Comparison of ENCODE assay signal across 21 mouse cellular contexts in genomic region chr7:67730431-67731110, GRCm38 (mm10). TPM values are rescaled to one million over a fixed set of nuclear protein-coding genes. Genes with fewer than 3 reads are reported as not detected.
A peak's percentile ranks its signal among the peaks of the same experiment; 100 is the strongest.
DNase-seq lines count a peak whose midpoint lies in the region; ATAC-seq and TF ChIP-seq lines count a peak whose summit lies in the region.
"Had no signal": no experiment of that assay in that cellular context is flagged by ENCODE, and none has a peak within 500 bp of the region (broad histone marks: within the 10 kb centered on the region; RNA-seq: fewer than 3 reads in every experiment).

No protein-coding gene starts in this region.

- peaks cover 32% of the 10 kb centered on the region for H3K36me3 ChIP-seq in limb, embryonic 14.5 days (ENCODE audit: control insufficient read depth, insufficient read depth, low read length)
- H3K36me3 ChIP-seq in limb, embryonic 10.5 days: peaks cover 54% of the 10 kb centered on the region
- H3K36me3 ChIP-seq: G1E had no signal

- no peak for TF ChIP-seq POLR2A in limb, embryonic 14.5 days (IDR thresholded peaks at IDR 0.05; ENCODE audit: borderline replicate concordance, extremely low read depth, insufficient read depth, insufficient read length)

- H3K27me3 ChIP-seq in limb, embryonic 14.5 days (ENCODE audit: control insufficient read depth, insufficient read depth, low read length): no peaks in the 10 kb centered on the region
- H3K27me3 ChIP-seq in limb, embryonic 10.5 days (ENCODE audit: low read depth, poor library complexity, severe bottlenecking): no peaks in the 10 kb centered on the region
- H3K27me3 ChIP-seq: forebrain, embryonic 13.5 days; heart, embryonic 12.5 days had no signal

- no peak for DNase-seq in gastrocnemius, adult 2 months
- no peak for DNase-seq in gastrocnemius, postnatal 4 days (ENCODE audit: low spot score in 2 of 2)
- peak; percentile 51 for DNase-seq in limb, embryonic 14.5 days (ENCODE audit: low spot score)
- DNase-seq in limb, embryonic 10.5 days (ENCODE audit: low spot score): no peak
- peak; percentile 67 for DNase-seq in ovary, adult 18-20 months (ENCODE audit: low spot score)
- no peak for DNase-seq in ovary, postnatal 14 days (ENCODE audit: low spot score)
- no peak for DNase-seq in cerebellum, postnatal 25 days
- DNase-seq: adrenal gland, postnatal 36 days; cerebellum, adult 2 months; heart, postnatal 36 days; kidney, adult 2 months; kidney, postnatal 25 days; liver, postnatal 0 days; thymus, postnatal 36 days had no signal

- H3K4me1 ChIP-seq in limb, embryonic 14.5 days (ENCODE audit: control insufficient read depth, insufficient read depth, low read length): no peaks in the 10 kb centered on the region; the same call in 1 of the 2 replicates
- H3K4me1 ChIP-seq in limb, embryonic 10.5 days: no peaks in the 10 kb centered on the region
- H3K4me1 ChIP-seq: forebrain, embryonic 13.5 days had no signal

- no peak for ATAC-seq in limb, embryonic 14.5 days (ENCODE audit: low FRiP score, low read depth)
- ATAC-seq: forebrain, embryonic 13.5 days; inflammation-experienced regulatory T-cells, adult 6 months; liver, postnatal 0 days had no signal

- H3K4me3 ChIP-seq in gastrocnemius, adult 2 months: no peak overlapping the region
- no peak overlapping the region for H3K4me3 ChIP-seq in limb, embryonic 14.5 days (replicated peaks; ENCODE audit: low read length)
- no peak overlapping the region for H3K4me3 ChIP-seq in limb, embryonic 10.5 days
- H3K4me3 ChIP-seq: erythroblast, embryonic 14.5 days; forebrain, embryonic 13.5 days; heart, embryonic 12.5 days; myocyte had no signal

- no peak overlapping the region for H3K9ac ChIP-seq in limb, embryonic 14.5 days (ENCODE audit: low read depth, low read length, severe bottlenecking)
- H3K9ac ChIP-seq: forebrain, embryonic 13.5 days; heart, embryonic 12.5 days; liver, postnatal 0 days had no signal

- intact Hi-C loops in gastrocnemius, adult 2 months (cut with DNase I): no loop called here

- H3K9me3 ChIP-seq in limb, embryonic 14.5 days (ENCODE audit: control insufficient read depth, low read length): no peaks in the 10 kb centered on the region
- no peaks in the 10 kb centered on the region for H3K9me3 ChIP-seq in limb, embryonic 10.5 days (replicated peaks)
- H3K9me3 ChIP-seq: forebrain, embryonic 13.5 days had no signal

- 74% methylated on average over 5 of the region's 5 CpGs for WGBS in limb, embryonic 14.5 days
- WGBS in limb, embryonic 10.5 days: 77% methylated on average over 5 of the region's 5 CpGs

- no peak overlapping the region for H3K4me2 ChIP-seq in limb, embryonic 14.5 days (replicated peaks; ENCODE audit: low read depth, low read length, severe bottlenecking)
- H3K4me2 ChIP-seq: forebrain, embryonic 13.5 days; heart, embryonic 12.5 days; midbrain, embryonic 11.5 days had no signal

- peak overlapping the region; percentile 38; the same call in 1 of the 2 replicates for H3K27ac ChIP-seq in gastrocnemius, adult 2 months
- H3K27ac ChIP-seq in limb, embryonic 14.5 days (replicated peaks; ENCODE audit: low read depth, low read length): no peak overlapping the region
- no peak overlapping the region for H3K27ac ChIP-seq in limb, embryonic 10.5 days
- H3K27ac ChIP-seq: forebrain, embryonic 13.5 days had no signal

- TF ChIP-seq CTCF in gastrocnemius, adult 2 months (IDR thresholded peaks at IDR 0.05): no peak

RNA-seq across cellular contexts. Expression of gene Synm, which starts 29.0 kb away (rescaled TPM):
- total RNA-seq in gastrocnemius, adult 2 months (2021): 100 to 1,000 TPM; 235 to 336 TPM
- total RNA-seq in gastrocnemius, postnatal 4 days (2021): 10 to 100 TPM; 28.3 to 34.2 TPM
- 0.58 and 0.63 TPM in 2 replicates for polyA plus RNA-seq in limb, embryonic 14.5 days (2012; rRNA removed)
- polyA plus RNA-seq in limb, embryonic 14.5 days (2014; fragmentation: Nextera tagmentation; extraction: Ambion mirVana): 1.2 and 1.4 TPM in 2 replicates
- 0.15 and 0.29 TPM in 2 replicates for polyA plus RNA-seq in limb, embryonic 10.5 days (2016; fragmentation: Nextera tagmentation; extraction: Ambion mirVana)
- polyA plus RNA-seq: G1E; inflammation-experienced regulatory T-cells, adult 6 months had no signal

Comparison
In these comparisons a context has a peak if more than half of its experiments do, and no peak if none do; other contexts are left out.
1. DNase-seq: peak in limb, embryonic 14.5 days (single experiment) and ovary, adult 18-20 months (single experiment); none in gastrocnemius, adult 2 months (single experiment), gastrocnemius, postnatal 4 days (0 of 2), limb, embryonic 10.5 days (single experiment), ovary, postnatal 14 days (single experiment) and cerebellum, postnatal 25 days (0 of 2).
2. RNA of gene Synm, which starts 29.0 kb away (total RNA-seq): 235 to 336 TPM in gastrocnemius, adult 2 months; 28.3 to 34.2 TPM in gastrocnemius, postnatal 4 days; every median in the first group is over 4 times any median in the second.